Mouse (Mus musculus) erythroblast, embryonic 14.5 days (primary cell): ENCODE results near the gene Hcn2.

ENCODE experiments used
- GATA1 ChIP-seq: IDR thresholded peaks from 2 replicates; pipeline ENCODE4 v1.6.1; 2012; ENCODE audit warnings: low read length, inconsistent platforms, mixed read lengths
- TAL1 ChIP-seq: IDR thresholded peaks from 3 replicates; pipeline ENCODE4 v1.6.1; 2012; ENCODE audit warnings: low read length, inconsistent platforms, mixed read lengths

DNA sequence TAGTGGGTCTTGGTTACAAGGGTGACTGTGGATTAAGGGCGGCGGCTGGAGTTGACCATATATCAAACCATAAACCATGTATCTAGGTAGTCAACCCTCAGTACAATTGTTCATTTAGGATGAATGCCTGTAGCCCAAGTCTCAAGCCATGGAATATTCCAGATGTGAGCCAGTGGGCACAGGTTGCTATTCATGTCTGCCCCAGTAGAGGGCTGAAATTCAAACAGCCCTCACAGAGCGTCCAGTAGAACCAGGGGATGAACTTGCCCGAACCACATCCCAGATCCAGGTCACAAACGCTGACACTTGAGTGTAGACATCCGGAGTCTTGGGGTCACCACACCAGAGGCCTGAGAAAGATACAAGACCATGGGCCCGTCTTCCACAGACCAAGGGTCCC is 66.6 kb downstream of the Hcn2 start:
- TF ChIP-seq TAL1 (no peak), GATA1 (no peak)
